Mouse (Mus musculus): ENCODE measurements at regions not wholly inside any gene's neighbourhood (a gene's known extent, or its start where the extent isn't known, plus 50 kb on each side); places are given as distances from the start of the nearest gene placed in this dataset.

GRCm38 (mm10) chr12:26068685-26069008 lies 346.4 kb downstream of the Rnf144a start:
- no peak for DNase-seq (ENCODE audit: low spot score)

- no peak for DNase-seq (ENCODE audit: low spot score)
Measured at GRCm38 (mm10) chr12:26067866-26068684, 347.0 kb downstream of the Rnf144a start.

- no peak for DNase-seq (ENCODE audit: low spot score)
Measured at GRCm38 (mm10) chr12:26060378-26060777, 354.7 kb downstream of the Rnf144a start.

GRCm38 (mm10) chr12:26059090-26059489 lies 356.0 kb downstream of the Rnf144a start:
- no peak for DNase-seq (ENCODE audit: low spot score)

- DNase-seq (ENCODE audit: low spot score), result no peak
Measured at GRCm38 (mm10) chr12:26057491-26058054, 357.5 kb downstream of the Rnf144a start.

GRCm38 (mm10) chr12:26046991-26047390 lies 368.1 kb downstream of the Rnf144a start:
- no peak for DNase-seq (ENCODE audit: low spot score)

- DNase-seq (ENCODE audit: low spot score), result no peak
Measured at GRCm38 (mm10) chr12:26045321-26045720, 369.7 kb downstream of the Rnf144a start.

- DNase-seq (ENCODE audit: low spot score), result no peak
Measured at GRCm38 (mm10) chr12:26012951-26013350, 402.1 kb downstream of the Rnf144a start.

GRCm38 (mm10) chr12:25994063-25994462 lies 421.0 kb downstream of the Rnf144a start:
- DNase-seq (ENCODE audit: low spot score), result no peak

- DNase-seq (ENCODE audit: low spot score), result no peak
Measured at GRCm38 (mm10) chr12:25991801-25992525, 423.1 kb downstream of the Rnf144a start.

- DNase-seq (ENCODE audit: low spot score), result no peak
Measured at GRCm38 (mm10) chr12:25982545-25982944, 432.5 kb downstream of the Rnf144a start.

GRCm38 (mm10) chr12:25978335-25978734 lies 436.7 kb downstream of the Rnf144a start:
- no peak for DNase-seq (ENCODE audit: low spot score)

- DNase-seq (ENCODE audit: low spot score), result no peak
Measured at GRCm38 (mm10) chr12:25958584-25958983, 456.5 kb downstream of the Rnf144a start.

GRCm38 (mm10) chr12:25957547-25957946 lies 457.5 kb downstream of the Rnf144a start:
- no peak for DNase-seq (ENCODE audit: low spot score)

GRCm38 (mm10) chr12:25947107-25947506 lies 467.9 kb downstream of the Rnf144a start:
- no peak for DNase-seq (ENCODE audit: low spot score)

- no peak for DNase-seq (ENCODE audit: low spot score)
Measured at GRCm38 (mm10) chr12:25946121-25946520, 468.9 kb downstream of the Rnf144a start.

- no peak for DNase-seq (ENCODE audit: low spot score)
Measured at GRCm38 (mm10) chr12:25938856-25939255, 476.2 kb downstream of the Rnf144a start.

GRCm38 (mm10) chr12:25934946-25935345 lies 480.1 kb downstream of the Rnf144a start:
- DNase-seq (ENCODE audit: low spot score), result no peak

GRCm38 (mm10) chr12:25934526-25934925 lies 480.5 kb downstream of the Rnf144a start:
- DNase-seq (ENCODE audit: low spot score), result no peak

- DNase-seq (ENCODE audit: low spot score), result no peak
Measured at GRCm38 (mm10) chr12:25926367-25926766, 488.7 kb downstream of the Rnf144a start.

- no peak for DNase-seq (ENCODE audit: low spot score)
Measured at GRCm38 (mm10) chr12:25924526-25924925, 490.5 kb downstream of the Rnf144a start.

GRCm38 (mm10) chr12:25923772-25924171 lies 491.3 kb downstream of the Rnf144a start:
- DNase-seq (ENCODE audit: low spot score), result no peak

GRCm38 (mm10) chr12:25905614-25906013 lies 509.4 kb downstream of the Rnf144a start:
- no peak for DNase-seq (ENCODE audit: low spot score)

All from c-Kit-positive CD71-positive TER-119-positive erythroid progenitor cells, embryonic 14.5 days (primary cell).